8 mouse cellular contexts compared by ENCODE assay signal in genomic region chr12:11436497-11437265, GRCm38 (mm10). TPM values are rescaled to one million over a fixed set of nuclear protein-coding genes. Genes with fewer than 3 reads are reported as not detected.
A peak's percentile ranks its signal among the peaks of the same experiment; 100 is the strongest.
DNase-seq lines count a peak whose midpoint lies in the region; ATAC-seq and TF ChIP-seq lines count a peak whose summit lies in the region.

Gene Vsnl1, minus strand, starts transcription at chr12:11436613.

- peaks cover 50% of the 10 kb centered on the region for H3K27me3 ChIP-seq in forebrain, embryonic 10.5 days (ENCODE audit: poor library complexity, severe bottlenecking)
- peaks cover 41% of the 10 kb centered on the region for H3K27me3 ChIP-seq in heart, embryonic 13.5 days (replicated peaks)
- peaks cover 5% of the 10 kb centered on the region; the same call in 1 of the 2 replicates for H3K27me3 ChIP-seq in neural tube, embryonic 12.5 days (replicated peaks)

- peak within 1 kb of the TSS; percentile 70 for H3K9ac ChIP-seq in heart, embryonic 13.5 days
- peak within 1 kb of the TSS; percentile 26 for H3K9ac ChIP-seq in neural tube, embryonic 12.5 days

- peak within 1 kb of the TSS; percentile 50 for H3K4me3 ChIP-seq in forebrain, embryonic 10.5 days
- peak within 1 kb of the TSS; percentile 58 for H3K4me3 ChIP-seq in heart, embryonic 13.5 days
- peak within 1 kb of the TSS; percentile 37 for H3K4me3 ChIP-seq in neural tube, embryonic 12.5 days

- TF ChIP-seq CTCF in brain, embryonic 14.5 days (IDR thresholded peaks at IDR 0.05; ENCODE audit: borderline replicate concordance, extremely low read depth, insufficient read depth, insufficient read length): no peak

- DNase-seq in brain, embryonic 14.5 days (ENCODE audit: low read depth): peak; percentile 97
- DNase-seq in forebrain, embryonic 10.5 days (ENCODE audit: extremely low spot score, low spot score): peak; percentile 87
- DNase-seq in kidney, postnatal 10 days: peak; percentile 79
- DNase-seq in liver: peak; percentile 61
- peak; percentile 57 for DNase-seq in urinary bladder, postnatal 14 days (ENCODE audit: low spot score)

- H3K9me3 ChIP-seq in forebrain, embryonic 10.5 days: no peaks in the 10 kb centered on the region
- no peaks in the 10 kb centered on the region for H3K9me3 ChIP-seq in heart, embryonic 13.5 days
- H3K9me3 ChIP-seq in neural tube, embryonic 12.5 days: no peaks in the 10 kb centered on the region

- H3K36me3 ChIP-seq in forebrain, embryonic 10.5 days (replicated peaks): no peaks in the 10 kb centered on the region
- no peaks in the 10 kb centered on the region for H3K36me3 ChIP-seq in heart, embryonic 13.5 days
- H3K36me3 ChIP-seq in neural tube, embryonic 12.5 days: no peaks in the 10 kb centered on the region

- peak within 1 kb of the TSS; percentile 77 for H3K27ac ChIP-seq in forebrain, embryonic 10.5 days
- no peak within 1 kb of the TSS for H3K27ac ChIP-seq in heart, embryonic 13.5 days (replicated peaks)
- no peak within 1 kb of the TSS for H3K27ac ChIP-seq in neural tube, embryonic 12.5 days

- peak within 1 kb of the TSS; percentile 91 for H3K4me2 ChIP-seq in heart, embryonic 13.5 days
- H3K4me2 ChIP-seq in neural tube, embryonic 12.5 days (replicated peaks): peak within 1 kb of the TSS; percentile 77

- peaks cover 28% of the 10 kb centered on the region for H3K4me1 ChIP-seq in forebrain, embryonic 10.5 days
- peaks cover 25% of the 10 kb centered on the region for H3K4me1 ChIP-seq in heart, embryonic 13.5 days
- peaks cover 18% of the 10 kb centered on the region; the same call in 1 of the 2 replicates for H3K4me1 ChIP-seq in neural tube, embryonic 12.5 days

- no peak for TF ChIP-seq POLR2A in brain, embryonic 14.5 days (IDR thresholded peaks at IDR 0.05; ENCODE audit: borderline replicate concordance, extremely low read depth, insufficient read depth, insufficient read length, poor library complexity, severe bottlenecking)

- WGBS in forebrain, embryonic 10.5 days: 4% methylated on average over 34 of the region's 34 CpGs
- WGBS in heart, embryonic 13.5 days: 4% methylated on average over 34 of the region's 34 CpGs
- 5% methylated on average over 34 of the region's 34 CpGs for WGBS in neural tube, embryonic 12.5 days

- ATAC-seq in heart, embryonic 13.5 days (ENCODE audit: extremely low read depth, insufficient number of reproducible peaks, low FRiP score, low TSS enrichment): peak; percentile 63
- ATAC-seq in neural tube, embryonic 12.5 days (ENCODE audit: low FRiP score, low read depth): peak; percentile 96
- ATAC-seq in erythroid progenitor cell, adult 5-6 weeks (replicated peaks; ENCODE audit: low FRiP score, poor library complexity, severe bottlenecking): no peak

RNA-seq across cellular contexts. Expression of gene Vsnl1, which starts in this region (rescaled TPM):
- 17.8 and 36.7 TPM in 2 replicates for polyA plus RNA-seq in brain, embryonic 14.5 days (2012; rRNA removed)
- 0.71 and 0.77 TPM in 2 replicates for polyA plus RNA-seq in forebrain, embryonic 10.5 days (2016; fragmentation: Nextera tagmentation; extraction: Ambion mirVana)
- polyA plus RNA-seq in heart, embryonic 13.5 days (2015; fragmentation: Nextera tagmentation; extraction: Ambion mirVana): 10.4 and 10.7 TPM in 2 replicates
- polyA plus RNA-seq in neural tube, embryonic 12.5 days (2016; fragmentation: Nextera tagmentation; extraction: Ambion mirVana): 4.5 and 6.2 TPM in 2 replicates
- not detected in 2 replicates for total RNA-seq in erythroid progenitor cell, adult 5-6 weeks (2015; ENCODE audit: low replicate concordance)
- not detected in 2 replicates for total RNA-seq in erythroid progenitor cell, adult 5-6 weeks (2017; ENCODE audit: low replicate concordance)

Comparison
In these comparisons a context has a peak if more than half of its experiments do, and no peak if none do; other contexts are left out.
1. Peak in DNase-seq, H3K4me3 ChIP-seq and H3K27ac ChIP-seq in forebrain, embryonic 10.5 days; RNA of the gene not detected or under 1 TPM.